Mouse (Mus musculus) forebrain, embryonic 12.5 days (tissue): ENCODE measurements around the gene Ggact. TPM values are rescaled to one million over a fixed set of nuclear protein-coding genes. Genes with fewer than 3 reads are reported as not detected.

Experiments
- ATAC-seq: fragments of 200-750 bp; cut with Nextera tagmentation; 2 replicates; pipeline ENCODE4 v1.8.0; 2017; ENCODE audit warnings: moderate TSS enrichment; ENCODE audit not compliant: low FRiP score
- H3K27ac ChIP-seq: fragments of 300-500 bp; sonication (generic); 2 replicates; pipeline ENCODE4 v1.5.1; 2016; ENCODE audit warnings: mild to moderate bottlenecking
- H3K27me3 ChIP-seq: fragments of 300-500 bp; sonication (generic); 2 replicates; pipeline ENCODE4 v1.6.1; 2016; ENCODE audit warnings: mild to moderate bottlenecking
- H3K36me3 ChIP-seq: fragments of 300-500 bp; sonication (generic); replicated peaks from 2 replicates; pipeline ENCODE4 v1.6.1; 2016; ENCODE audit warnings: mild to moderate bottlenecking
- H3K4me1 ChIP-seq: fragments of 300-500 bp; sonication (generic); 2 replicates; pipeline ENCODE4 v1.6.1; 2016
- H3K4me2 ChIP-seq: fragments of 300-500 bp; sonication (generic); 2 replicates; pipeline ENCODE4 v1.6.1; 2016; ENCODE audit warnings: mild to moderate bottlenecking, moderate library complexity
- H3K4me3 ChIP-seq: fragments of 300-500 bp; sonication (generic); replicated peaks from 2 replicates; pipeline ENCODE4 v1.5.1; 2016; ENCODE audit warnings: mild to moderate bottlenecking
- H3K9ac ChIP-seq: fragments of 300-500 bp; sonication (generic); 2 replicates; pipeline ENCODE4 v1.6.1; 2016; ENCODE audit warnings: mild to moderate bottlenecking
- H3K9me3 ChIP-seq: fragments of 300-500 bp; sonication (generic); 2 replicates; pipeline ENCODE4 v1.6.1; 2016
- WGBS: fragments of 180-500 bp; shearing (Covaris S2); methylation state at CpG from one replicate; pipeline ENCODE4 v1.1.7; 2016; 5-methylcytosine and 5-hydroxymethylcytosine counted together
- polyA plus RNA-seq: library from polyadenylated mRNA; unstranded; fragments of >200 nt; fragmentation: Nextera tagmentation; extraction: Ambion mirVana; gene quantifications from 2 replicates; pipeline ENCODE4 v1.2.1, GENCODE M21; 2016

Gene Ggact
- polyA plus RNA-seq, 1 experiment from 2014 or later = 6.3 TPM

- H3K4me2 ChIP-seq = no peak overlapping the region
- no peak for ATAC-seq
- H3K9me3 ChIP-seq = 0 out of 2 replicates have a peak, but pooled peaks cover 3% of the 10 kb centered on the region
- no peak overlapping the region for H3K4me3 ChIP-seq
- no peak overlapping the region for H3K27ac ChIP-seq
- WGBS = 96% methylated on average over 1 of the region's 1 CpGs
- H3K36me3 ChIP-seq = no peaks in the 10 kb centered on the region
- peaks cover 7% of the 10 kb centered on the region; the same call in 1 of the 2 replicates for H3K4me1 ChIP-seq
- no peak overlapping the region for H3K9ac ChIP-seq
- no peaks in the 10 kb centered on the region for H3K27me3 ChIP-seq
Observed at GRCm38 (mm10) chr14:122859792-122860191, 53.8 kb downstream of the Ggact start.

- Histone ChIP-seq H3K4me3 (no peak overlapping the region), H3K9ac (no peak overlapping the region), H3K36me3 (no peaks in the 10 kb centered on the region), H3K4me1 (no peaks in the 10 kb centered on the region), H3K27ac (no peak overlapping the region), H3K27me3 (no peaks in the 10 kb centered on the region), H3K9me3 (no peaks in the 10 kb centered on the region), H3K4me2 (no peak overlapping the region)
- no peak for ATAC-seq
- WGBS = 84% methylated on average over 5 of the region's 5 CpGs
Observed at GRCm38 (mm10) chr14:122852506-122853057, 61.0 kb downstream of the Ggact start.

GRCm38 (mm10) chr14:122837018-122837417 lies 76.5 kb downstream of the Ggact start:
- H3K4me3 ChIP-seq = no peak overlapping the region
- no peaks in the 10 kb centered on the region for H3K27me3 ChIP-seq
- 81% methylated on average over 2 of the region's 2 CpGs for WGBS
- no peak overlapping the region for H3K9ac ChIP-seq
- H3K4me1 ChIP-seq = peaks cover 8% of the 10 kb centered on the region; the same call in 1 of the 2 replicates
- no peaks in the 10 kb centered on the region for H3K36me3 ChIP-seq
- H3K4me2 ChIP-seq = no peak overlapping the region
- no peaks in the 10 kb centered on the region for H3K9me3 ChIP-seq
- no peak overlapping the region for H3K27ac ChIP-seq
- ATAC-seq = peak; percentile 17; the same call in 1 of the 2 replicates

GRCm38 (mm10) chr14:122836221-122836620 lies 77.3 kb downstream of the Ggact start:
- Histone ChIP-seq H3K4me3 (no peak overlapping the region), H3K9ac (no peak overlapping the region), H3K4me1 (peaks cover 8% of the 10 kb centered on the region; the same call in 1 of the 2 replicates), H3K36me3 (no peaks in the 10 kb centered on the region), H3K9me3 (no peaks in the 10 kb centered on the region), H3K27ac (0 out of 2 replicates have a peak overlapping the region, but pooled peaks have one; percentile 1), H3K4me2 (no peak overlapping the region), H3K27me3 (no peaks in the 10 kb centered on the region)
- ATAC-seq = 0 out of 2 replicates have a peak, but pooled peaks have one; percentile 27
- 31% methylated on average over 4 of the region's 4 CpGs for WGBS

- H3K27ac ChIP-seq = no peak overlapping the region
- no peaks in the 10 kb centered on the region for H3K27me3 ChIP-seq
- WGBS = 70% methylated on average over 7 of the region's 7 CpGs
- no peak; the same call in 1 of the 2 replicates for ATAC-seq
- H3K4me3 ChIP-seq = no peak overlapping the region
- H3K4me2 ChIP-seq = no peak overlapping the region
- H3K4me1 ChIP-seq = peaks cover 8% of the 10 kb centered on the region; the same call in 1 of the 2 replicates
- no peak overlapping the region for H3K9ac ChIP-seq
- H3K36me3 ChIP-seq = no peaks in the 10 kb centered on the region
- H3K9me3 ChIP-seq = no peaks in the 10 kb centered on the region
Observed at GRCm38 (mm10) chr14:122835487-122836190, 77.9 kb downstream of the Ggact start.

- H3K27ac ChIP-seq = no peak overlapping the region
- H3K9me3 ChIP-seq = no peaks in the 10 kb centered on the region
- peaks cover 8% of the 10 kb centered on the region; the same call in 1 of the 2 replicates for H3K4me1 ChIP-seq
- no peaks in the 10 kb centered on the region for H3K36me3 ChIP-seq
- no peak overlapping the region for H3K4me3 ChIP-seq
- no peak overlapping the region for H3K9ac ChIP-seq
- WGBS = 97% methylated on average over 1 of the region's 1 CpGs
- no peaks in the 10 kb centered on the region for H3K27me3 ChIP-seq
- no peak for ATAC-seq
- H3K4me2 ChIP-seq = no peak overlapping the region
Observed at GRCm38 (mm10) chr14:122834753-122835152, 78.8 kb downstream of the Ggact start.

- Histone ChIP-seq H3K9me3 (no peaks in the 10 kb centered on the region), H3K36me3 (no peaks in the 10 kb centered on the region), H3K4me1 (peaks cover 8% of the 10 kb centered on the region; the same call in 1 of the 2 replicates), H3K9ac (no peak overlapping the region), H3K4me2 (no peak overlapping the region), H3K4me3 (no peak overlapping the region), H3K27me3 (no peaks in the 10 kb centered on the region), H3K27ac (no peak overlapping the region)
- whole genome bisulfite sequencing = 92% methylated on average over 3 of the region's 3 CpGs
- no peak for ATAC-seq
Observed at GRCm38 (mm10) chr14:122833666-122834065, 79.9 kb downstream of the Ggact start.

- Histone ChIP-seq H3K27ac (no peak overlapping the region), H3K4me1 (no peaks in the 10 kb centered on the region), H3K27me3 (no peaks in the 10 kb centered on the region), H3K9ac (no peak overlapping the region), H3K9me3 (no peaks in the 10 kb centered on the region), H3K4me3 (no peak overlapping the region), H3K36me3 (no peaks in the 10 kb centered on the region), H3K4me2 (no peak overlapping the region)
- ATAC-seq = no peak
- WGBS = 85% methylated on average over 1 of the region's 1 CpGs
Observed at GRCm38 (mm10) chr14:122830433-122830832, 83.1 kb downstream of the Ggact start.

- Histone ChIP-seq H3K27ac (no peak overlapping the region), H3K9ac (no peak overlapping the region), H3K4me3 (no peak overlapping the region), H3K27me3 (no peaks in the 10 kb centered on the region), H3K4me2 (no peak overlapping the region), H3K4me1 (no peaks in the 10 kb centered on the region), H3K9me3 (no peaks in the 10 kb centered on the region), H3K36me3 (no peaks in the 10 kb centered on the region)
- no peak for ATAC-seq
- 90% methylated on average over 2 of the region's 2 CpGs for WGBS
Observed at GRCm38 (mm10) chr14:122825464-122825863, 88.1 kb downstream of the Ggact start.

GRCm38 (mm10) chr14:122823791-122824190 lies 89.8 kb downstream of the Ggact start:
- Histone ChIP-seq H3K4me2 (no peak overlapping the region), H3K36me3 (no peaks in the 10 kb centered on the region), H3K4me1 (no peaks in the 10 kb centered on the region), H3K27me3 (no peaks in the 10 kb centered on the region), H3K9me3 (no peaks in the 10 kb centered on the region), H3K27ac (no peak overlapping the region), H3K9ac (no peak overlapping the region), H3K4me3 (no peak overlapping the region)
- ATAC-seq = no peak
- WGBS = 83% methylated on average over 2 of the region's 2 CpGs

GRCm38 (mm10) chr14:122821002-122821401 lies 92.6 kb downstream of the Ggact start:
- Histone ChIP-seq H3K4me2 (no peak overlapping the region), H3K27ac (no peak overlapping the region), H3K4me1 (no peaks in the 10 kb centered on the region), H3K4me3 (no peak overlapping the region), H3K36me3 (no peaks in the 10 kb centered on the region), H3K9me3 (no peaks in the 10 kb centered on the region), H3K9ac (no peak overlapping the region), H3K27me3 (no peaks in the 10 kb centered on the region)
- WGBS = 83% methylated on average over 3 of the region's 3 CpGs
- ATAC-seq = no peak

- Histone ChIP-seq H3K27ac (no peak overlapping the region), H3K36me3 (no peaks in the 10 kb centered on the region), H3K4me2 (no peak overlapping the region), H3K9me3 (no peaks in the 10 kb centered on the region), H3K4me3 (no peak overlapping the region), H3K27me3 (no peaks in the 10 kb centered on the region), H3K9ac (no peak overlapping the region), H3K4me1 (peaks cover 6% of the 10 kb centered on the region; the same call in 1 of the 2 replicates)
- no peak for ATAC-seq
- 78% methylated on average over 4 of the region's 4 CpGs for WGBS
Observed at GRCm38 (mm10) chr14:122800296-122800695, 113.3 kb downstream of the Ggact start.

- no peak for ATAC-seq
- H3K27ac ChIP-seq = no peak overlapping the region
- H3K9me3 ChIP-seq = no peaks in the 10 kb centered on the region
- 94% methylated on average over 4 of the region's 4 CpGs for WGBS
- H3K4me3 ChIP-seq = no peak overlapping the region
- H3K4me2 ChIP-seq = no peak overlapping the region
- H3K27me3 ChIP-seq = no peaks in the 10 kb centered on the region
- no peak overlapping the region for H3K9ac ChIP-seq
- no peaks in the 10 kb centered on the region for H3K36me3 ChIP-seq
- peaks cover 9% of the 10 kb centered on the region for H3K4me1 ChIP-seq
Observed at GRCm38 (mm10) chr14:122793368-122793767, 120.2 kb downstream of the Ggact start.
